Mouse (Mus musculus): ENCODE measurements at regions not wholly inside any gene's neighbourhood (a gene's known extent, or its start where the extent isn't known, plus 50 kb on each side); places are given as distances from the start of the nearest gene placed in this dataset.

DNA sequence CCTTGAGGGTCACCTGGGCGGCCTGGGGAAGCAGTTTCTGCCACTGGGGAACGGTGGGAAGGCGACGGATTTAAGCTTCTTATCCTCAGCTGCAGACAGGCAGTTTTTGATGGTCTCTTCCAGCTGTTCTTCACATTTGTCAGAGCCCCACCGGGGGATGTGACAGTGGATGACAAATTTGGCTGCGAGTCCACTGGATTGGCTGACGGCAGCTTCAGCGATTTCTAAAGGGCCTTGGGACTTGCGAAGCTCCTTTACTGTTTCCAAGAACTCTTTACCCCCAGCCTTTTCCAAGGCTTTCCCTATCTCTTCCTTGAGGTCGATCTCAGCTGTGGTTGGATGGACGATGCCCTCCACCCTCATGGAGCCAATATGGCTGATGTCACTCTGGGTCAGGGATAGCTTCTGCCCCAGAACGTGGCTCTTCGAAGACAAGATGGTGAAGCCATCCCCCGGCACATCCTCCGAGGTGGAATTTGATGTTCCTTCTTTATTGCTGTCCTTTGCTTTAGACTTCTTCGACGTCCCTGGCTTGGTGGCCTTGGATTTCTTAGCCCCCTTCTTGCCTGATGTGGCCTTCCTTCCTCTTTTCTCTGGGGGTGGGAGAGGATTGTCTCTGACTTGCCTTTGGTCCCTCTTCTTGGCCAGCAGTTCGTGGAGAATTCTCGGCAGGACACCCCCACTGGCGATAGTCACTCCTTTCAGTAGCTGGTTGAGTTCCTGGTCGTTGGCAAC, 1295.7 kb upstream of the A1bg start:
- TF ChIP-seq CTCF (IDR thresholded peaks at IDR 0.05; ENCODE audit: borderline replicate concordance, control insufficient read depth, extremely low read depth, insufficient read depth, low read length, poor library complexity): no peak
- no peak for TF ChIP-seq POLR2A (IDR thresholded peaks at IDR 0.05; ENCODE audit: control insufficient read depth, extremely low read depth, insufficient read depth, low read length, poor library complexity)
